Mouse (Mus musculus): ENCODE measurements around the gene Tenm4. TPM values are rescaled to one million over a fixed set of nuclear protein-coding genes. Genes with fewer than 3 reads are reported as not detected.
A peak's percentile ranks its signal among the peaks of the same experiment; 100 is the strongest.

Tenm4 gene
- polyA plus RNA-seq, 1 experiment from 2014 or later, result 36.3 TPM

GRCm38 (mm10) chr7:96397940-96398339 lies 226.9 kb downstream of the Tenm4 start:
- no peak overlapping the region for H3K4me2 ChIP-seq
- H3K27ac ChIP-seq, result no peak overlapping the region
- ATAC-seq (ENCODE audit: insufficient number of reproducible peaks, low FRiP score, low TSS enrichment, low read depth), result no peak
- no peaks in the 10 kb centered on the region for H3K36me3 ChIP-seq
- H3K4me1 ChIP-seq, result no peaks in the 10 kb centered on the region
- no peaks in the 10 kb centered on the region for H3K9me3 ChIP-seq
- H3K4me3 ChIP-seq, result no peak overlapping the region
- H3K27me3 ChIP-seq, result no peaks in the 10 kb centered on the region
- H3K9ac ChIP-seq, result no peak overlapping the region
- WGBS, result 74% methylated on average over 1 of the region's 1 CpGs

DNA sequence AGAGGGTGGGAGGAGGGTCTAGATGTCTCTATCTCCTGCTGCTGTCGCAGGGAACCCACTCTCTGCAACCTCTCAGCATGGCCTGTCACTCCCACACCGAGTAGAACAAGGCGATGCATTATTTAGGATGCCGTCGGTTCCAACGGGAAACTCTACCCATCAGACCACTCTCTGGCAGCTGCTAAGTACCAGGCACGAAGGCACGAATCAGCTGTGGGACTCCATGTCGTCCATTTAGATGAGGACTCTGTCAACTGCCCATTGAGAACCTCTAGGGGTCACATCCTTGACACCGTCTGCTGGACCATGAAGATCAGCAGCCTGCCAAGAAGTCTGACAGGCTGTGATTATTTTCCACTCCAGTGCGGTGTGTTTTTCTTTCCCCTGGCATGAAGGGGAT lies 229.4 kb downstream of the Tenm4 start:
- 63% methylated on average over 11 of the region's 11 CpGs for WGBS
- H3K9me3 ChIP-seq, result no peaks in the 10 kb centered on the region
- no peaks in the 10 kb centered on the region for H3K4me1 ChIP-seq
- H3K36me3 ChIP-seq, result no peaks in the 10 kb centered on the region
- no peak overlapping the region for H3K4me2 ChIP-seq
- no peak overlapping the region for H3K27ac ChIP-seq
- H3K9ac ChIP-seq, result no peak overlapping the region
- H3K4me3 ChIP-seq, result no peak overlapping the region
- ATAC-seq (ENCODE audit: insufficient number of reproducible peaks, low FRiP score, low TSS enrichment, low read depth), result no peak
- no peaks in the 10 kb centered on the region for H3K27me3 ChIP-seq

GRCm38 (mm10) chr7:96406630-96407214 lies 235.7 kb downstream of the Tenm4 start:
- WGBS, result 74% methylated on average over 8 of the region's 8 CpGs
- Histone ChIP-seq H3K9ac (no peak overlapping the region), H3K4me2 (no peak overlapping the region), H3K27me3 (no peaks in the 10 kb centered on the region), H3K4me3 (no peak overlapping the region), H3K4me1 (no peaks in the 10 kb centered on the region), H3K36me3 (no peaks in the 10 kb centered on the region), H3K27ac (no peak overlapping the region), H3K9me3 (no peaks in the 10 kb centered on the region)
- no peak for ATAC-seq (ENCODE audit: insufficient number of reproducible peaks, low FRiP score, low TSS enrichment, low read depth)

GRCm38 (mm10) chr7:96408161-96408889 lies 237.3 kb downstream of the Tenm4 start:
- 72% methylated on average over 6 of the region's 6 CpGs for WGBS

GRCm38 (mm10) chr7:96409323-96409880 lies 238.4 kb downstream of the Tenm4 start:
- H3K4me2 ChIP-seq, result no peak overlapping the region
- peaks cover 12% of the 10 kb centered on the region; the same call in 1 of the 2 replicates for H3K4me1 ChIP-seq
- WGBS, result 47% methylated on average over 11 of the region's 11 CpGs

More at GRCm38 (mm10) chr7:96408161-96408889, 237.3 kb downstream of the Tenm4 start:
- H3K9ac ChIP-seq, result no peak overlapping the region
- H3K27me3 ChIP-seq, result no peaks in the 10 kb centered on the region
- H3K9me3 ChIP-seq, result no peaks in the 10 kb centered on the region
- ATAC-seq (ENCODE audit: insufficient number of reproducible peaks, low FRiP score, low TSS enrichment, low read depth), result no peak
- no peak overlapping the region for H3K27ac ChIP-seq
- H3K4me3 ChIP-seq, result no peak overlapping the region
- no peaks in the 10 kb centered on the region for H3K36me3 ChIP-seq
- no peak overlapping the region for H3K4me2 ChIP-seq
- H3K4me1 ChIP-seq, result 0 out of 2 replicates have a peak, but pooled peaks cover 2% of the 10 kb centered on the region

DNA sequence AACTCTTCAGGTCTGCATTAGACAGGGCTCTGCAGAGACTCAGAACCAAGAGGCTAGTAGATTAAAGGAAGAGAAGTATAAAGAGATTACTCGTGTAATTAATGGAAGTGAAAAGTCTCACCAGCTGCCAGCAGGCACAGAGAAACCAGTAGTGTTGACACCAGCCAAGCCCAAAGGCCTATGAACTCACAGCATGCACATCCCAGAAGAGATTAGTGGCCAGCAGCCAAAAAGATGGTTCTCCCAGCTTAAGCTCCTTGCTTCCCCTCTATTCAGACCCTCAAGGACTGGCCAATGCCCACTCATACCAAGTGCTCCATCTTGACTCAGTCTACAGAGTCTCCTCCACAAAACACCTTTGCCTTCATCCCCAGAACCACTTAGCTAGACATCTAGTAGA lies 242.8 kb downstream of the Tenm4 start:
- Histone ChIP-seq H3K27ac (peak overlapping the region; percentile 22; the same call in 1 of the 2 replicates), H3K36me3 (no peaks in the 10 kb centered on the region), H3K9me3 (no peaks in the 10 kb centered on the region), H3K4me1 (peaks cover 23% of the 10 kb centered on the region), H3K4me3 (no peak overlapping the region), H3K9ac (no peak overlapping the region), H3K27me3 (no peaks in the 10 kb centered on the region), H3K4me2 (no peak overlapping the region)
- 50% methylated on average over 1 of the region's 1 CpGs for WGBS
- ATAC-seq (ENCODE audit: insufficient number of reproducible peaks, low FRiP score, low TSS enrichment, low read depth), result no peak

More at GRCm38 (mm10) chr7:96409323-96409880, 238.4 kb downstream of the Tenm4 start:
- no peak overlapping the region for H3K27ac ChIP-seq
- ATAC-seq (ENCODE audit: insufficient number of reproducible peaks, low FRiP score, low TSS enrichment, low read depth), result no peak
- no peaks in the 10 kb centered on the region for H3K27me3 ChIP-seq
- H3K9me3 ChIP-seq, result no peaks in the 10 kb centered on the region
- H3K9ac ChIP-seq, result no peak overlapping the region
- H3K4me3 ChIP-seq, result no peak overlapping the region
- no peaks in the 10 kb centered on the region for H3K36me3 ChIP-seq

GRCm38 (mm10) chr7:96414290-96415055 lies 243.4 kb downstream of the Tenm4 start:
- Histone ChIP-seq H3K9ac (no peak overlapping the region), H3K27me3 (no peaks in the 10 kb centered on the region), H3K36me3 (no peaks in the 10 kb centered on the region), H3K9me3 (no peaks in the 10 kb centered on the region), H3K4me3 (no peak overlapping the region), H3K4me1 (peaks cover 23% of the 10 kb centered on the region), H3K27ac (peak overlapping the region; percentile 22; the same call in 1 of the 2 replicates), H3K4me2 (no peak overlapping the region)
- 53% methylated on average over 9 of the region's 9 CpGs for whole genome bisulfite sequencing
- ATAC-seq (ENCODE audit: insufficient number of reproducible peaks, low FRiP score, low TSS enrichment, low read depth), result no peak

DNA sequence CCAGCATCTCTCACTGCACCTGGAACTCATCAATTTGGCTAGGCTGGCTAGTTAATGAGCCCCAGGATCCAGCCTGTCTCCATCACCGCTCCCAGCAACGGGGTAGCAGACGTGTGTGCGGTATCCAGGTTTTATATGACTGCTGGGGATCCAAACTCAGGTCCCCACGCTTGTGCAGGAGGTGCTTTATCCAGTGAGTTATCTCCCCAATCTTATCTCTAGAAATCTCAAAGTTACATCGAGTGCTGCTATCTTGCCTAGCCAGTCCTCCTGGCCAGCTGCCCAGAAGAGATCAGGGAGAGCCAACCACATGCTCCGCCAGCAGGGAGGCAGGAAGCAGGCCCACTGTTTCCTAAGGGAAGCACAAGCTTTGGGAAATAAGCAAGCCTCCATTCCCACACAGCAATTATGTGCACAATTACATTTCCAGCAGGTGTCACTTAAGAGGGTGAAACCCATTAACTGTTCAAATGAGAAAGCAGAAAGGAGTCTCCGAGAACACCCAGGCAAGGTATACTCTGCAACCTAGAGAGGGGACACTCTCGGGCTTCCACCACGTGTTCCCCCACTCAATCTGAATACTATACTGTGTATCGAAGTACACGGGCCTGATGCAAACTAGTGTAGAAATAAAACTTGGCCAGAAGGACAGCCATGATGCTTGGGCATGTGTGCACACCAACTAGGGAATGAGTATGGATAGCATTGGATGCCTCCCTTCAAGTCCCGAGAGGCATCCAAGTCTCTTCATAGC lies 246.4 kb downstream of the Tenm4 start:
- H3K27ac ChIP-seq, result no peak overlapping the region
- H3K36me3 ChIP-seq, result no peaks in the 10 kb centered on the region
- no peak overlapping the region for H3K4me2 ChIP-seq
- no peaks in the 10 kb centered on the region for H3K27me3 ChIP-seq
- H3K4me1 ChIP-seq, result peaks cover 30% of the 10 kb centered on the region
- H3K9me3 ChIP-seq, result no peaks in the 10 kb centered on the region
- ATAC-seq (ENCODE audit: insufficient number of reproducible peaks, low FRiP score, low TSS enrichment, low read depth), result no peak
- H3K9ac ChIP-seq, result no peak overlapping the region
- WGBS, result 29% methylated on average over 13 of the region's 13 CpGs
- no peak overlapping the region for H3K4me3 ChIP-seq

DNA sequence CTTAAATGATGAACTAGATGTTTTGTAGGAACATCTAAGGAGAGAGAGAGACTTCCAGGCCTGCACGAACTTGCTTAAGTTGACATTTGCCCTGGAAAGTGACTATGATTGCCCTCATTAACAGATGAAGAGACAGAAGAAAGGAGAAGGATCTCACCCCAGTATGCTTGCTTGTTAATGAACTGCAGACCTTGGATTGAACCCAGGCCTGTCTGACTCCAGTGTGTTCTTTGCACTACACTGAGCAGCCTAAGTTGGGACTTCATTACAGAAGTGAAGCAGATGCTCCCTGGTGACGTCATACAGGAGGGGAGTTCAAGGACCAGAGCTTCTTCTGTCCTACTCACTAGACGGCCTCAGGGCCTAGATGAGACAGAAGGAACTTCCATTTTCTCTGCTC lies 247.1 kb downstream of the Tenm4 start:
- Histone ChIP-seq H3K4me3 (no peak overlapping the region), H3K4me1 (peaks cover 29% of the 10 kb centered on the region), H3K4me2 (no peak overlapping the region), H3K27ac (no peak overlapping the region), H3K36me3 (no peaks in the 10 kb centered on the region), H3K27me3 (no peaks in the 10 kb centered on the region), H3K9me3 (no peaks in the 10 kb centered on the region), H3K9ac (no peak overlapping the region)
- 45% methylated on average over 3 of the region's 3 CpGs for WGBS
- no peak for ATAC-seq (ENCODE audit: insufficient number of reproducible peaks, low FRiP score, low TSS enrichment, low read depth)

DNA sequence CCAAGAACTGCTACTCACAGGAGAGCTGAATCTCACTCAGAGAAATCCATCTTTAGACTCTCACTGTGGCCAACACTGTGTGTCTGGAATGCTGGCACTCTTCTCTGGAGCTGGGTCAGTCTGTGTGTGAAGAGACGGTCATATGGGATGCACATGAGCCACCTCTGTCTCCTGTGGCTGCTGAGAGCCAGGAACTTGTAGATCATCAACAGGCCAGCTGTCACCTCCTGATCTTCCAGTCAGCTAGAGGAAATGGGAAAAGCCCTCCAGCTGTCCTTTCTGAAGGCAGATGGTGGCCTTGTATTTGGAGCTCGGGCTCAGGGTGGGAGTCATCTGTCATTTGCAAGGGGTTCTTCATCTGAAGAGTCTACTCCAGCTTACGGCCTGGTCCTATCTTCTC lies 249.0 kb downstream of the Tenm4 start:
- no peak overlapping the region for H3K9ac ChIP-seq
- WGBS, result 61% methylated on average over 3 of the region's 3 CpGs
- H3K4me3 ChIP-seq, result no peak overlapping the region
- no peak overlapping the region for H3K4me2 ChIP-seq
- H3K36me3 ChIP-seq, result no peaks in the 10 kb centered on the region
- no peaks in the 10 kb centered on the region for H3K27me3 ChIP-seq
- H3K4me1 ChIP-seq, result peaks cover 18% of the 10 kb centered on the region
- H3K27ac ChIP-seq, result no peak overlapping the region
- no peak for ATAC-seq (ENCODE audit: insufficient number of reproducible peaks, low FRiP score, low TSS enrichment, low read depth)
- H3K9me3 ChIP-seq, result no peaks in the 10 kb centered on the region

DNA sequence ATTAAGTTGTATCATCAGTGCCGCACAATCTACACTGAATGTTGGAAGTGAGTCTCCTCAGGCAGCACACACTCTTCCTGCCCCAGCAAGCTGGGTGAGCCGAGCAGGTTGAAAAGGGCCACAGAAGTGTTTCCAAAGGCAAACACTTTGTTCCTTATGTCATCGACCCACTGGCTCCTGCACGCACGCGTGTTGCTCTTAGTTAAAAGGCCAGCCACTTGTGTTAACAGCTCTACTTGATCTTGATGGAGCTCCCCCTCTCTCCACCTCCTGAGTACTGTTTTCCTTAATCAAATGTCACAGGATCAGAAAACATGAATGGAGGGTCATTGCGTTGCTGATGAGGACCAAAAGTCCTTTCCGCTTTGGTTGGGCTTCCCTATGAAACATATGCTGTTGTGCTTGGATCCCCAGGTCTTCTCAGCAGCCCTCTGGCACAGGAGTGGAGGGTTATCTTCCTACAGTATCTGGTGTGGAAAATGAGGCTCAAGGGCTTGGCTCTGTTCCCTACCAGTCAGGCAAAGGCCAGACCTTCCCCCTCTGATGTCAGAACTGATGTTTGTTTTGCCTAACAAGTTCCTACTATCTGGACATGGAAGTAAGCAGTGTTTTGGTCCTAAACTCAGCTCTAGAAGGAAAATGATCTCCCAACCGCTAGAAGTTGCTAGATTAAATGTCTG lies 250.0 kb downstream of the Tenm4 start:
- Histone ChIP-seq H3K4me1 (peaks cover 22% of the 10 kb centered on the region), H3K4me2 (no peak overlapping the region)
- ATAC-seq (ENCODE audit: insufficient number of reproducible peaks, low FRiP score, low TSS enrichment, low read depth), result no peak

More for the DNA sequence above, 250.0 kb downstream of the Tenm4 start:
- Histone ChIP-seq H3K27me3 (no peaks in the 10 kb centered on the region), H3K27ac (no peak overlapping the region), H3K4me3 (no peak overlapping the region), H3K36me3 (no peaks in the 10 kb centered on the region), H3K9me3 (no peaks in the 10 kb centered on the region), H3K9ac (no peak overlapping the region)
- 70% methylated on average over 9 of the region's 9 CpGs for WGBS
